ENCODE assay signal across 15 mouse cellular contexts in the genomic region with DNA sequence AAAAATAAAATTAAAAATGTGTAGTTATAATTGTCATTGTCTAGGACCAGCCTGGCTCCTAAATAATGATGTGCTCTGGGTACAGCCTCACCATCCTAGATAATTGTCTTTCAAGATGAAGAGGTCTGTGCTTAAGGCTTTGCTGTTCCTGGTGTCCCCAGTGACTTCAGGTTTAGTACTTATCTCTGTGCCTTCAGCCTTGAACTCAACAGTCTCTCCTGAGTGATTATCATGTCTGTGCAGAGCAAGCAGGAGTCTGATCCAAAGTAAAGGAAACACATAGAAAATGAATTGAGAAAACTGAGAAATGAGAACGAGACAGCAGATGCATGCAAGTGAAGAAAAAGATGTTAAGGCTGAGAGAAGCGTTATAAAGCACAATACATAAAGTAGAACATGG.
"Had no signal": no experiment of that assay in that cellular context is flagged by ENCODE, and none has a peak within 500 bp of the region (broad histone marks: within the 10 kb centered on the region; RNA-seq: fewer than 3 reads in every experiment).

No protein-coding gene starts in this region.

- H3K4me1 ChIP-seq: midbrain, embryonic 15.5 days; neural tube, embryonic 12.5 days had no signal

- ATAC-seq: intestine, embryonic 16.5 days; lung, postnatal 0 days; midbrain, embryonic 15.5 days had no signal

- DNase-seq: kidney, adult 2 months; kidney, postnatal 14 days; lung, adult 2 months; lung, postnatal 36 days; right cerebral cortex, postnatal 4 days; spleen, adult 18-20 months; thymus, adult 18-20 months had no signal

- H3K4me2 ChIP-seq: kidney, embryonic 15.5 days; midbrain, embryonic 11.5 days; midbrain, embryonic 15.5 days; neural tube, embryonic 12.5 days had no signal

- H3K36me3 ChIP-seq: kidney, embryonic 15.5 days; limb, embryonic 10.5 days; midbrain, embryonic 15.5 days; neural tube, embryonic 12.5 days had no signal

- H3K27ac ChIP-seq: kidney, embryonic 15.5 days; left cerebral cortex, adult 2 months; limb, embryonic 10.5 days; midbrain, embryonic 15.5 days; neural tube, embryonic 12.5 days had no signal

- H3K9me3 ChIP-seq: kidney, embryonic 15.5 days; limb, embryonic 10.5 days; midbrain, embryonic 15.5 days; neural tube, embryonic 12.5 days had no signal

- H3K27me3 ChIP-seq: kidney, embryonic 15.5 days; midbrain, embryonic 15.5 days; neural tube, embryonic 12.5 days had no signal

- H3K9ac ChIP-seq: kidney, embryonic 15.5 days; midbrain, embryonic 15.5 days; neural tube, embryonic 12.5 days had no signal

- H3K4me3 ChIP-seq: kidney, embryonic 15.5 days; left cerebral cortex, adult 2 months; limb, embryonic 10.5 days; midbrain, embryonic 15.5 days; neural tube, embryonic 12.5 days had no signal
